Mouse (Mus musculus) liver, embryonic 14 days (tissue): Measurements from ENCODE around the gene Gm5901. TPM values are rescaled to one million over a fixed set of nuclear protein-coding genes. Genes with fewer than 3 reads are reported as not detected.

Experiments used
- polyA plus RNA-seq: library from polyadenylated mRNA; depleted of rRNA; stranded (reverse); fragments of >200 nt; gene quantifications from 2 replicates; pipeline ENCODE4 v1.2.3, GENCODE M21; 2012; rRNA removed

Gene Gm5901
- polyA plus RNA-seq = not detected in 2 replicates

GRCm38 (mm10) chr7:105374866-105375265 is at the start of gene Gm5901:
TSS of gene Gm5901 (plus strand) at chr7:105375038.

GRCm38 (mm10) chr7:105334004-105334403 is 40.8 kb upstream of the Gm5901 start, which contains the start of gene Olfr690:
TSS of gene Olfr690 (minus strand) at chr7:105334104.

GRCm38 (mm10) chr7:105342170-105342569 is 32.7 kb upstream of the Gm5901 start, which contains the start of gene Olfr691:
TSS of gene Olfr691 (minus strand) at chr7:105342270.

GRCm38 (mm10) chr7:105367930-105368329 is 6.9 kb upstream of the Gm5901 start, which contains the start of gene Olfr692:
TSS of gene Olfr692 (plus strand) at chr7:105368230.

GRCm38 (mm10) chr7:105399935-105400624 is 25.2 kb downstream of the Gm5901 start, which contains the start of gene Fam160a2:
TSS of gene Fam160a2 (minus strand) at chr7:105400054.

GRCm38 (mm10) chr7:105404268-105404667 is 29.4 kb downstream of the Gm5901 start, which contains the start of gene Cnga4:
TSS of gene Cnga4 (plus strand) at chr7:105404568.

GRCm38 (mm10) chr7:105425424-105426043 is 50.7 kb downstream of the Gm5901 start, which contains the start of gene Cckbr:
TSS of gene Cckbr (plus strand) at chr7:105425731.

Other genes starting within 250 kb of the Gm5901 start
- gene Olfr683, start 228.0 kb upstream of the Gm5901 start, polyA plus RNA-seq = not detected in 2 replicates
- gene Olfr684, start 211.4 kb upstream of the Gm5901 start, polyA plus RNA-seq = not detected in 2 replicates
- gene Olfr685, start 189.0 kb upstream of the Gm5901 start, polyA plus RNA-seq = not detected in 2 replicates
- not detected in 2 replicates for gene Olfr686, start 167.6 kb upstream of the Gm5901 start, polyA plus RNA-seq
- gene Olfr688, start 86.9 kb upstream of the Gm5901 start, polyA plus RNA-seq = not detected in 2 replicates
- gene Olfr689, start 63.9 kb upstream of the Gm5901 start, polyA plus RNA-seq = not detected in 2 replicates
- gene Olfr690, start 40.9 kb upstream of the Gm5901 start, polyA plus RNA-seq = not detected in 2 replicates
- not detected in 2 replicates for gene Olfr691, start 32.8 kb upstream of the Gm5901 start, polyA plus RNA-seq
- not detected in 2 replicates for gene Olfr692, start 6.8 kb upstream of the Gm5901 start, polyA plus RNA-seq
- 7.3 and 9.1 TPM in 2 replicates for gene Fam160a2, start 25.0 kb downstream of the Gm5901 start, polyA plus RNA-seq
- gene Cnga4, start 29.5 kb downstream of the Gm5901 start, polyA plus RNA-seq = 0.01 and 0.05 TPM in 2 replicates
- not detected in 2 replicates for gene Cckbr, start 50.7 kb downstream of the Gm5901 start, polyA plus RNA-seq
- gene Cavin3, start 107.3 kb downstream of the Gm5901 start, polyA plus RNA-seq = 2.6 TPM in 2 replicates
- gene Smpd1, start 179.3 kb downstream of the Gm5901 start, polyA plus RNA-seq = 8.7 and 10.2 TPM in 2 replicates
- 1.7 TPM in 2 replicates for gene Apbb1, start 206.6 kb downstream of the Gm5901 start, polyA plus RNA-seq
- gene Hpx, start 225.1 kb downstream of the Gm5901 start, polyA plus RNA-seq = 175 and 220 TPM in 2 replicates